Mouse (Mus musculus): ENCODE measurements around the gene Tepp. TPM values are rescaled to one million over a fixed set of nuclear protein-coding genes. Genes with fewer than 3 reads are reported as not detected.

Tepp gene
- polyA plus RNA-seq, 1 experiment from 2014 or later = 6.6 TPM

DNA sequence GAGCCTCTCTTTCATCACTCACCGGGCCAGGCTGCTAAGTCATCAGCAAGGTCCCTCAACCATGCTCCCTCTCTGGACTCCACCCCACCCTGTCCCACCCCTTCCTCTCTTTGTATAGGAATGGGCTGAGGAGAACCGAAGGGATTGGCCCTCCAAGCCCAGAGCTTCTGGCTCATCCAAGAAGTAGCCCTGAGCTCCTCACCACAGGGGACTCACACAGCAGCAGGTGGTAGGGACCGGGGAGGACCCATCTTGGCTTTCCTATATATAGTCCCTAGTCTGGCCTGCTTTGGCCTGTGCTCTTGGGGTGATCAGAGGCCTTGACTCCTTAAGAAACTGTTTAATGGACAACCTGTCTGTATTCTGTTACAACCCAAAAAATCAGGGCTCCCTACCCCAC lies 64.1 kb downstream of the Tepp start:
- WGBS = 79% methylated on average over 3 of the region's 3 CpGs
- no peak overlapping the region for H3K4me2 ChIP-seq (ENCODE audit: low read length)
- ATAC-seq = no peak

DNA sequence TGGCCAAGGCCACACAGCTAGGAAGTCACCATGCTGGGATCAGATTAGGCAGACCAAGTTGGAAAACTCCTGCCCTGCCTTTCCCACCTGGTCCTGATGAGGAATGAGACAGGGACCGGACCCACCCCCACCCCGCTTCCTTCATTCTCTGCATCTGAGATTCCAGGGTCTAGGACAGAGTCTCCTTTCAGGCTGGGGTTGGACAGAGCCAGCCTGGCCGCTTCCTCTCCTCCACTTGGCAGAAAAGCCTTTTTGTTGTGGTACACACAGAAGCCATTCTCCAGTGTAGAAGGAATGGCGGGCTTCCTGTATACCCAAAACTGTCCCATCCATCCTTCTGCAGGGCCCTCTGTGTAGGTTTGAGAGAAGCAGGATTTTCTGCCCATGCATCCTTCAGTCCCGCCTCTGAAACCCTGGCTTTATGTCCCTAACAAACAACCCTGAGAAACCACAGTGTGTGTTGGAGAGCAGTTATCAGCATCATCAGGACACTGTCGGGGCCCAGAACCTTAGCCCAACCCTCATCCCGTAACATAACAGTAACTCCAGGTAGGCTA lies 65.1 kb downstream of the Tepp start:
- no peak overlapping the region for H3K27ac ChIP-seq (ENCODE audit: low read depth, low read length)
- H3K9ac ChIP-seq (ENCODE audit: low read depth, low read length) = no peak overlapping the region
- WGBS = 85% methylated on average over 7 of the region's 7 CpGs
- H3K4me3 ChIP-seq (ENCODE audit: low read length) = no peak overlapping the region
- peaks cover 11% of the 10 kb centered on the region for H3K36me3 ChIP-seq (ENCODE audit: control insufficient read depth, insufficient read depth, low read length)
- ATAC-seq = peak; percentile 63; the same call in 1 of the 2 replicates
- H3K27me3 ChIP-seq (replicated peaks; ENCODE audit: control insufficient read depth, insufficient read depth, low read length) = no peaks in the 10 kb centered on the region
- H3K4me1 ChIP-seq (ENCODE audit: control insufficient read depth, insufficient read depth, low read depth, low read length) = no peaks in the 10 kb centered on the region
- H3K9me3 ChIP-seq (ENCODE audit: control insufficient read depth, low read length) = no peaks in the 10 kb centered on the region
- no peak overlapping the region for H3K4me2 ChIP-seq (ENCODE audit: low read length)

More for the DNA sequence above, 64.1 kb downstream of the Tepp start:
- peaks cover 12% of the 10 kb centered on the region for H3K36me3 ChIP-seq (ENCODE audit: control insufficient read depth, insufficient read depth, low read length)
- H3K9me3 ChIP-seq (ENCODE audit: control insufficient read depth, low read length) = no peaks in the 10 kb centered on the region
- H3K9ac ChIP-seq (ENCODE audit: low read depth, low read length) = no peak overlapping the region
- no peaks in the 10 kb centered on the region for H3K4me1 ChIP-seq (ENCODE audit: control insufficient read depth, insufficient read depth, low read depth, low read length)
- no peak overlapping the region for H3K27ac ChIP-seq (ENCODE audit: low read depth, low read length)
- no peaks in the 10 kb centered on the region for H3K27me3 ChIP-seq (replicated peaks; ENCODE audit: control insufficient read depth, insufficient read depth, low read length)
- no peak overlapping the region for H3K4me3 ChIP-seq (ENCODE audit: low read length)

Other genes starting within 250 kb of the Tepp start
- gene Katnb1, start 229.4 kb upstream of the Tepp start, polyA plus RNA-seq (2015; fragmentation: Nextera tagmentation; extraction: Ambion mirVana) = 47.0 and 48.4 TPM in 2 replicates
- gene Kifc3, start 107.8 kb upstream of the Tepp start, polyA plus RNA-seq (2015; fragmentation: Nextera tagmentation; extraction: Ambion mirVana) = 24.0 and 27.7 TPM in 2 replicates
- gene Cngb1, start 4.0 kb upstream of the Tepp start, polyA plus RNA-seq (2015; fragmentation: Nextera tagmentation; extraction: Ambion mirVana) = 0.25 and 0.69 TPM in 2 replicates
- gene Zfp319, start 21.4 kb downstream of the Tepp start, polyA plus RNA-seq (2015; fragmentation: Nextera tagmentation; extraction: Ambion mirVana) = 12.1 and 15.8 TPM in 2 replicates
- 35.7 and 39.8 TPM in 2 replicates for gene Usb1, start 21.7 kb downstream of the Tepp start, polyA plus RNA-seq (2015; fragmentation: Nextera tagmentation; extraction: Ambion mirVana)
- 15.7 and 18.4 TPM in 2 replicates for gene Mmp15, start 41.7 kb downstream of the Tepp start, polyA plus RNA-seq (2015; fragmentation: Nextera tagmentation; extraction: Ambion mirVana)
- 121 and 124 TPM in 2 replicates for gene Cfap20, start 124.3 kb downstream of the Tepp start, polyA plus RNA-seq (2015; fragmentation: Nextera tagmentation; extraction: Ambion mirVana)
- 6.2 and 7.5 TPM in 2 replicates for gene Csnk2a2, start 179.5 kb downstream of the Tepp start, polyA plus RNA-seq (2015; fragmentation: Nextera tagmentation; extraction: Ambion mirVana)
- gene Ccdc113, start 223.5 kb downstream of the Tepp start, polyA plus RNA-seq (2015; fragmentation: Nextera tagmentation; extraction: Ambion mirVana) = 2.4 and 3.4 TPM in 2 replicates